Mouse (Mus musculus): ENCODE measurements at regions not wholly inside any gene's neighbourhood (a gene's known extent, or its start where the extent isn't known, plus 50 kb on each side); places are given as distances from the start of the nearest gene placed in this dataset.

GRCm38 (mm10) chr2:117399487-117399886, 56.7 kb upstream of the Rasgrp1 start:
- no peak for DNase-seq (ENCODE audit: low read depth, low spot score)

- DNase-seq (ENCODE audit: low read depth, low spot score), result no peak
Observed at GRCm38 (mm10) chr2:117403425-117404175, 60.8 kb upstream of the Rasgrp1 start.

- DNase-seq (ENCODE audit: low read depth, low spot score), result no peak
Observed at GRCm38 (mm10) chr2:117405453-117405852, 62.7 kb upstream of the Rasgrp1 start.

GRCm38 (mm10) chr2:117408241-117408640, 65.4 kb upstream of the Rasgrp1 start:
- no peak for DNase-seq (ENCODE audit: low read depth, low spot score)

- DNase-seq (ENCODE audit: low read depth, low spot score), result no peak
Observed at GRCm38 (mm10) chr2:117412045-117412606, 69.3 kb upstream of the Rasgrp1 start.

- no peak for DNase-seq (ENCODE audit: low read depth, low spot score)
Observed at GRCm38 (mm10) chr2:117417229-117417970, 74.6 kb upstream of the Rasgrp1 start.

- DNase-seq (ENCODE audit: low read depth, low spot score), result no peak
Observed at GRCm38 (mm10) chr2:117418121-117418615, 75.4 kb upstream of the Rasgrp1 start.

- no peak for DNase-seq (ENCODE audit: low read depth, low spot score)
Observed at GRCm38 (mm10) chr2:117418711-117419110, 75.9 kb upstream of the Rasgrp1 start.

- DNase-seq (ENCODE audit: low read depth, low spot score), result no peak
Observed at GRCm38 (mm10) chr2:117421376-117421775, 78.6 kb upstream of the Rasgrp1 start.

GRCm38 (mm10) chr2:117422756-117423155, 80.0 kb upstream of the Rasgrp1 start:
- DNase-seq (ENCODE audit: low read depth, low spot score), result no peak

- no peak for DNase-seq (ENCODE audit: low read depth, low spot score)
Observed at GRCm38 (mm10) chr2:117429205-117429604, 86.4 kb upstream of the Rasgrp1 start.

GRCm38 (mm10) chr2:117432010-117432409, 89.2 kb upstream of the Rasgrp1 start:
- DNase-seq (ENCODE audit: low read depth, low spot score), result peak; percentile 11

GRCm38 (mm10) chr2:117432923-117433322, 90.1 kb upstream of the Rasgrp1 start:
- no peak for DNase-seq (ENCODE audit: low read depth, low spot score)

- no peak for DNase-seq (ENCODE audit: low read depth, low spot score)
Observed at GRCm38 (mm10) chr2:117433482-117433881, 90.7 kb upstream of the Rasgrp1 start.

- DNase-seq (ENCODE audit: low read depth, low spot score), result peak; percentile 73
Observed at GRCm38 (mm10) chr2:117438079-117438478, 95.3 kb upstream of the Rasgrp1 start.

- DNase-seq (ENCODE audit: low read depth, low spot score), result peak; percentile 73
Observed at GRCm38 (mm10) chr2:117438586-117439371, 96.0 kb upstream of the Rasgrp1 start.

GRCm38 (mm10) chr2:117439372-117440183, 96.8 kb upstream of the Rasgrp1 start:
- no peak for DNase-seq (ENCODE audit: low read depth, low spot score)

GRCm38 (mm10) chr2:117440801-117441281, 98.0 kb upstream of the Rasgrp1 start:
- DNase-seq (ENCODE audit: low read depth, low spot score), result no peak

- DNase-seq (ENCODE audit: low read depth, low spot score), result no peak
Observed at GRCm38 (mm10) chr2:117442862-117443261, 100.1 kb upstream of the Rasgrp1 start.

- peak; percentile 64 for DNase-seq (ENCODE audit: low read depth, low spot score)
Observed at GRCm38 (mm10) chr2:117444671-117445070, 101.9 kb upstream of the Rasgrp1 start.

- DNase-seq (ENCODE audit: low read depth, low spot score), result no peak
Observed at GRCm38 (mm10) chr2:117446876-117447275, 104.1 kb upstream of the Rasgrp1 start.

All from ZHBTc4 (cell line).